Comparison of ENCODE assay signal across 15 mouse cellular contexts in the genomic region with DNA sequence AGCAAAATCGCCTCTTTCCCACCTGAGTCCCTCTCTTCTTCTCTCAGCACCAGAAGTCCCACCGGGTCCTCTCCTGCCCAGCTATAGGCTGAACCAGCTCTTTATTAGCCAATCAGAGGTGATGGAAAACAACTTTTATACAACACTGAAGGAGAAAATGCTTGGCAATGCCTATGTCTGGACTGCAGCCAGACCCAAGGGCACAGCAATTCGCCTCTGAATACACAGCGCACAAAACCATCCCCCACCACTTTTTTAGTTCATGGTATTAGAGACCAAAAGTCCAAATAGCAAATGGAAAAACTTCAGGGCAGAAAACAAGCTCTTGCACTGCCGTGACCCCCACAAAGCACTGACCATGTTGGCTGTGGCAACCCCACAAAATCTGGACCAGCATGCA. TPM values are rescaled to one million over a fixed set of nuclear protein-coding genes. Genes with fewer than 3 reads are reported as not detected.
A peak's percentile ranks its signal among the peaks of the same experiment; 100 is the strongest.
DNase-seq lines count a peak whose midpoint lies in the region; ATAC-seq and TF ChIP-seq lines count a peak whose summit lies in the region.
"Had no signal": no experiment of that assay in that cellular context is flagged by ENCODE, and none has a peak within 500 bp of the region (broad histone marks: within the 10 kb centered on the region; RNA-seq: fewer than 3 reads in every experiment).

No protein-coding gene starts in this region.

- H3K4me3 ChIP-seq in heart, adult 2 months = no peak overlapping the region
- no peak overlapping the region for H3K4me3 ChIP-seq in intestine, embryonic 16.5 days (ENCODE audit: low read length)
- H3K4me3 ChIP-seq: embryonic facial prominence, embryonic 13.5 days; hindbrain, embryonic 15.5 days; limb, embryonic 10.5 days; liver, embryonic 15.5 days had no signal

- ATAC-seq in intestine, embryonic 16.5 days = no peak

- WGBS in heart, adult 2 months = 64% methylated on average over 5 of the region's 5 CpGs
- 87% methylated on average over 5 of the region's 5 CpGs for WGBS in intestine, embryonic 16.5 days

- DNase-seq in adrenal gland, postnatal 10 days = peak; percentile 57
- DNase-seq in adrenal gland, postnatal 14 days = no peak
- DNase-seq in heart, adult 2 months = peak in 1 of 2 experiments; percentile 34
- DNase-seq in heart, postnatal 25 days (ENCODE audit: low spot score) = no peak
- peak; percentile 45 for DNase-seq in left cerebral cortex, postnatal 4 days
- no peak for DNase-seq in left cerebral cortex, postnatal 36 days (ENCODE audit: low spot score in 2 of 2)
- peak; percentile 74 to 76 for DNase-seq in kidney, postnatal 36 days
- DNase-seq: adrenal gland, postnatal 25 days; layer of hippocampus, postnatal 36 days; lung, postnatal 14 days had no signal

- TF ChIP-seq EP300 in heart, adult 2 months (IDR thresholded peaks at IDR 0.05; ENCODE audit: insufficient read depth, low read depth, low read length) = no peak

- H3K27me3 ChIP-seq in heart, adult 2 months (ENCODE audit: control insufficient read depth, insufficient read depth, low read length) = no peaks in the 10 kb centered on the region
- H3K27me3 ChIP-seq in intestine, embryonic 16.5 days (replicated peaks; ENCODE audit: control insufficient read depth, insufficient read depth, low read length) = no peaks in the 10 kb centered on the region
- H3K27me3 ChIP-seq: embryonic facial prominence, embryonic 13.5 days; hindbrain, embryonic 15.5 days; liver, embryonic 15.5 days had no signal

- H3K79me2 ChIP-seq in heart, adult 2 months (replicated peaks; ENCODE audit: control insufficient read depth, insufficient read depth, low read length) = no peaks in the 10 kb centered on the region

- no peak for TF ChIP-seq CTCF in heart, adult 2 months (IDR thresholded peaks at IDR 0.05)

- no peak overlapping the region for H3K4me2 ChIP-seq in intestine, embryonic 16.5 days (ENCODE audit: low read depth, low read length)
- H3K4me2 ChIP-seq: embryonic facial prominence, embryonic 13.5 days; hindbrain, embryonic 15.5 days; liver, embryonic 15.5 days had no signal

- H3K9me3 ChIP-seq in intestine, embryonic 16.5 days (ENCODE audit: control insufficient read depth, low read length) = no peaks in the 10 kb centered on the region
- H3K9me3 ChIP-seq: embryonic facial prominence, embryonic 13.5 days; hindbrain, embryonic 15.5 days; limb, embryonic 10.5 days; liver, embryonic 15.5 days had no signal

- intact Hi-C loops in heart, adult 2 months (cut with DNase I) = no loop called here
- intact Hi-C loops in heart, postnatal 25 days (cut with DNase I) = no loop called here
- intact Hi-C loops in left cerebral cortex, postnatal 4 days (cut with DNase I) = no loop called here
- intact Hi-C loops in left cerebral cortex, postnatal 36 days (cut with DNase I) = no loop called here

- TF ChIP-seq POLR2A in heart, adult 2 months (IDR thresholded peaks at IDR 0.05; ENCODE audit: insufficient read depth, low read depth, low read length) = no peak

- no peak overlapping the region for H3K9ac ChIP-seq in heart, adult 2 months (ENCODE audit: low read depth, low read length)
- no peak overlapping the region for H3K9ac ChIP-seq in intestine, embryonic 16.5 days (ENCODE audit: low read depth, low read length)
- H3K9ac ChIP-seq: embryonic facial prominence, embryonic 13.5 days; hindbrain, embryonic 15.5 days; liver, embryonic 15.5 days had no signal

- no peaks in the 10 kb centered on the region for H3K36me3 ChIP-seq in heart, adult 2 months (ENCODE audit: control insufficient read depth, insufficient read depth, low read length)
- H3K36me3 ChIP-seq in intestine, embryonic 16.5 days (ENCODE audit: control insufficient read depth, insufficient read depth, low read length) = no peaks in the 10 kb centered on the region
- H3K36me3 ChIP-seq: embryonic facial prominence, embryonic 13.5 days; hindbrain, embryonic 15.5 days; limb, embryonic 10.5 days; liver, embryonic 15.5 days had no signal

- H3K4me1 ChIP-seq in heart, adult 2 months (ENCODE audit: control insufficient read depth, insufficient read depth, low read length) = peaks cover 2% of the 10 kb centered on the region; the same call in 1 of the 2 replicates
- H3K4me1 ChIP-seq in intestine, embryonic 16.5 days (ENCODE audit: control insufficient read depth, insufficient read depth, low read length) = peaks cover 25% of the 10 kb centered on the region
- H3K4me1 ChIP-seq: hindbrain, embryonic 15.5 days had no signal

- H3K27ac ChIP-seq in heart, adult 2 months = peak overlapping the region; percentile 28; the same call in 1 of the 2 replicates
- H3K27ac ChIP-seq in intestine, embryonic 16.5 days (ENCODE audit: low read length) = no peak overlapping the region
- H3K27ac ChIP-seq: embryonic facial prominence, embryonic 13.5 days; hindbrain, embryonic 15.5 days; limb, embryonic 10.5 days; liver, embryonic 15.5 days had no signal

RNA-seq across cellular contexts. Expression of gene Egln3, which starts 57.8 kb away (rescaled TPM):
- 1 to 10 TPM; 6.1 to 7.3 TPM for total RNA-seq in adrenal gland, postnatal 10 days (2021)
- 3.0 and 6.6 TPM in 2 replicates for total RNA-seq in adrenal gland, postnatal 14 days (2021)
- 10 to 100 TPM; 76.3 to 94.5 TPM for total RNA-seq in heart, adult 2 months (2021)
- 27.8 and 76.1 TPM in 2 replicates for polyA plus RNA-seq in heart, adult 2 months (2012; rRNA removed)
- 10 to 100 TPM; 96.7 to 97.4 TPM for total RNA-seq in heart, postnatal 25 days (2021)
- total RNA-seq in left cerebral cortex, postnatal 4 days (2021) = 10 to 100 TPM; 18.3 to 19.0 TPM
- 1 to 10 TPM; 9.1 to 9.9 TPM for total RNA-seq in left cerebral cortex, postnatal 36 days (2021)
- 69.4 and 73.6 TPM in 2 replicates for polyA plus RNA-seq in intestine, embryonic 16.5 days (2015; fragmentation: Nextera tagmentation; extraction: Ambion mirVana)

Comparison
In these comparisons a context has a peak if more than half of its experiments do, and no peak if none do; other contexts are left out.
1. DNase-seq: peak in adrenal gland, postnatal 10 days (single experiment), left cerebral cortex, postnatal 4 days (single experiment) and kidney, postnatal 36 days (2 of 2); none in adrenal gland, postnatal 14 days (single experiment), heart, postnatal 25 days (single experiment) and left cerebral cortex, postnatal 36 days (0 of 2).